Mouse (Mus musculus) heart, embryonic 16.5 days (tissue): ENCODE data around the gene Prlr. TPM values are rescaled to one million over a fixed set of nuclear protein-coding genes. Genes with fewer than 3 reads are reported as not detected.

Experiments
- ATAC-seq: fragments of 200-750 bp; cut with Nextera tagmentation; replicated peaks from 2 replicates; pipeline ENCODE4 v1.8.0; 2017; ENCODE audit warnings: moderate number of reproducible peaks; ENCODE audit not compliant: insufficient read depth, low FRiP score; ENCODE audit errors: extremely low read depth
- H3K27ac ChIP-seq: fragments of 300-500 bp; sonication (generic); 2 replicates; pipeline ENCODE4 v1.5.1; 2014; ENCODE audit warnings: mild to moderate bottlenecking, low read length, control low read depth, moderate library complexity
- H3K27me3 ChIP-seq: fragments of 300-500 bp; sonication (generic); 2 replicates; pipeline ENCODE4 v1.6.1; 2014; ENCODE audit warnings: low read length, mixed read lengths; ENCODE audit not compliant: control insufficient read depth, insufficient read depth
- H3K36me3 ChIP-seq: fragments of 300-500 bp; sonication (generic); 2 replicates; pipeline ENCODE4 v1.6.1; 2014; ENCODE audit not compliant: control insufficient read depth, insufficient read depth
- H3K4me1 ChIP-seq: fragments of 300-500 bp; sonication (generic); 2 replicates; pipeline ENCODE4 v1.6.1; 2014; ENCODE audit warnings: low read length, mixed read lengths; ENCODE audit not compliant: control insufficient read depth, insufficient read depth
- H3K4me2 ChIP-seq: fragments of 300-500 bp; sonication (generic); 2 replicates; pipeline ENCODE4 v1.6.1; 2014; ENCODE audit warnings: low read depth, mild to moderate bottlenecking, control low read depth, low read length
- H3K4me3 ChIP-seq: fragments of 300-500 bp; sonication (generic); 2 replicates; pipeline ENCODE4 v1.5.1; 2014; ENCODE audit warnings: mild to moderate bottlenecking, control low read depth, low read length
- H3K9ac ChIP-seq: fragments of 300-500 bp; sonication (generic); 2 replicates; pipeline ENCODE4 v1.6.1; 2014; ENCODE audit warnings: low read length, control low read depth
- H3K9me3 ChIP-seq: fragments of 300-500 bp; sonication (generic); replicated peaks from 2 replicates; pipeline ENCODE4 v1.6.1; 2016; ENCODE audit warnings: low read length; ENCODE audit not compliant: control insufficient read depth
- WGBS: fragments of 180-500 bp; shearing (Covaris S2); extraction: QIAGEN DNeasy Blood & Tissue Kit; methylation state at CpG from one replicate; pipeline ENCODE4 v1.1.7; 2014; 5-methylcytosine and 5-hydroxymethylcytosine counted together
- polyA plus RNA-seq: library from polyadenylated mRNA; unstranded; fragments of >200 nt; fragmentation: Nextera tagmentation; extraction: Ambion mirVana; gene quantifications from 2 replicates; pipeline ENCODE4 v1.2.1, GENCODE M21; 2015

Prlr gene
- polyA plus RNA-seq, 1 experiment from 2014 or later = 1.3 TPM

DNA sequence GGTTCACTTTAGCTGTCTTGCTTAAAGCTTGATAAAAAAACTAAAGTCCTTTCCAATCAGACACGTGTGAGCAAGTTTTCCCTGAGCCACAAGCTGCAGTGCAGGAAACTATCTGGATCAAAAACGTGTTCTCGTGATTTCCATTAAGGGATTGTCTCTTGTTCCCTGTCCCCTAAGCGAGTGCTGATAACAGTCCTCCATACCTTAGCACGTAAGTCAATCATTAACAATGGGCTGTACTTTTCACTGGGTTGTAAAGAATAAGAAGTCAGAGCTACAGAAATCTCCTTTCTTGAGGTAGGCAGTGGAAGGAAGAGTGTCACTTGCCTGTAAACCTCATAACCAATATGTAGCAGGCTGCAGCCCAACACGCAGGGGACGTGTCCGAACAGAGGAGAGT, 38.7 kb downstream of the Prlr start:
- H3K4me3 ChIP-seq = no peak overlapping the region
- H3K27me3 ChIP-seq = no peaks in the 10 kb centered on the region
- no peak overlapping the region for H3K9ac ChIP-seq
- H3K36me3 ChIP-seq = no peaks in the 10 kb centered on the region
- H3K9me3 ChIP-seq = no peaks in the 10 kb centered on the region
- no peak overlapping the region for H3K27ac ChIP-seq
- no peaks in the 10 kb centered on the region for H3K4me1 ChIP-seq
- no peak overlapping the region for H3K4me2 ChIP-seq
- WGBS = 67% methylated on average over 8 of the region's 8 CpGs
- ATAC-seq = no peak

DNA sequence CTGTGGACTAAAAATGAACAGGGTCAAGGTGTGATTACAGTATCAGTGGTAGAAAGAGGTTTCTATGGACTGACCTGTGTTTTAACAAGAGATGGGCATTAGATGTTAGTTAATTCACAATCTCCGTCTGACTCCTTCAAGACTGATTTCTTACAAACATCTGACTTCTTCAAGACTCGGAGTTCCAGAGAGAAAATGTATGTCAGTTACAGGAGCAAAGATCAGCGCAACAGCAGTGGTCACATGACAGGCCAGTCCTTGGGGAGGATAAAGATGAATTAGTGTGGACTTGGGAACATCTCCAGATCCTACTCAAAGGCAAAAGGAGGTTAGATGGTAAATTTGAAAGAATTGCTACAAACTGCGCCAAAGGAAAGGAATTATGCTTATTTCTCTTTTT, 39.2 kb downstream of the Prlr start:
- H3K36me3 ChIP-seq = no peaks in the 10 kb centered on the region
- H3K27ac ChIP-seq = no peak overlapping the region
- no peaks in the 10 kb centered on the region for H3K27me3 ChIP-seq
- H3K4me3 ChIP-seq = no peak overlapping the region
- H3K9ac ChIP-seq = no peak overlapping the region
- ATAC-seq = no peak
- no peaks in the 10 kb centered on the region for H3K9me3 ChIP-seq
- H3K4me2 ChIP-seq = no peak overlapping the region
- H3K4me1 ChIP-seq = no peaks in the 10 kb centered on the region
- WGBS = 75% methylated on average over 4 of the region's 4 CpGs

DNA sequence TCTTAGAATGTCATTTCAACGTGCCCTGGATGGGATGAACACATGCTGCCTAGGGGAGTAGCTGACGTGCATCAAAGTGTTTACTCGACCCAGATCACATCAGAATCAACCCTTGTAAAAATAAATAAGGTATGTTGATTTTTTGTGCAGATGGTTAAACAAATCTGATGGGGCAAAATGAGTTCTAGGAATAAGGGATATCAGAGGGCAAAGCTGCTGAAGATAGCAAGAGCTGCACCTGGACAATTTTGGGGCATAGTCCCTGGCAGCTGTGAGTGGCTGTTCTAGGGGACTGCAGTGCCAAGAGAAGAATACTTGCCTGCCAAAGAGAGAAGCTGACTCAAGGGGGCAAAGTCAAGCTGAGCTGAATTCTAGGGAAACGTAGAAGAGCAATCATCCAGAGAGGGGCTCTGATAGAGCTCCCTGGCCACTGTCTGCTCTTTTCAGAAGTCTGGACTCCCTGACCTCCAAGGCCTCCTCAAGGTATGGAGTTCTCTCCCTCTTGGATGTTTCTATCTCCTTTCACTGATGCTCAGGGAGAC, 46.6 kb downstream of the Prlr start:
- 63% methylated on average over 4 of the region's 4 CpGs for WGBS
- H3K9ac ChIP-seq = no peak overlapping the region
- no peaks in the 10 kb centered on the region for H3K27me3 ChIP-seq
- H3K4me2 ChIP-seq = no peak overlapping the region
- H3K27ac ChIP-seq = no peak overlapping the region
- no peak overlapping the region for H3K4me3 ChIP-seq
- no peak for ATAC-seq
- no peaks in the 10 kb centered on the region for H3K9me3 ChIP-seq
- no peaks in the 10 kb centered on the region for H3K4me1 ChIP-seq
- H3K36me3 ChIP-seq = no peaks in the 10 kb centered on the region

DNA sequence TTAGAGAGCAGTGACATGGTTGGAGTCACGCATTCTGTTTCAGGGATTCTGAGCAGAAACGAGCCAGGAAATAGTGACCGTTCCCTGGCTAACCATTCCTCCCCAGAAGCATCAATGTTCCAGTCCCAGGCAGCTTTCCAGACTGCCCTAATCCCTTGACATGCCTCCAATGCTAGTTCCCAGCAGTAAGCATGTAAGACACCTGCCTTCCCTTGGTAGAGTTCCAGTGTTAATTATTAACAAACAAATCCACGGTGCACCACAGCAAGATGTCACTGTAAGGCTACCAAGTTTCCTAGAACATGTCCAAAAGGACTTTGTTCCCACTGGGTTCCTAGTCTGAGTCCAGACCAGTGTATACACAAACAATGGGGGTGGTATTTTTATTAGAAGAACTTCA, 48.7 kb downstream of the Prlr start:
- ATAC-seq = no peak
- no peak overlapping the region for H3K9ac ChIP-seq
- H3K9me3 ChIP-seq = no peaks in the 10 kb centered on the region
- H3K4me1 ChIP-seq = no peaks in the 10 kb centered on the region
- no peaks in the 10 kb centered on the region for H3K27me3 ChIP-seq
- no peak overlapping the region for H3K4me3 ChIP-seq
- H3K36me3 ChIP-seq = no peaks in the 10 kb centered on the region
- no peak overlapping the region for H3K4me2 ChIP-seq
- H3K27ac ChIP-seq = no peak overlapping the region
- WGBS = 71% methylated on average over 4 of the region's 4 CpGs

DNA sequence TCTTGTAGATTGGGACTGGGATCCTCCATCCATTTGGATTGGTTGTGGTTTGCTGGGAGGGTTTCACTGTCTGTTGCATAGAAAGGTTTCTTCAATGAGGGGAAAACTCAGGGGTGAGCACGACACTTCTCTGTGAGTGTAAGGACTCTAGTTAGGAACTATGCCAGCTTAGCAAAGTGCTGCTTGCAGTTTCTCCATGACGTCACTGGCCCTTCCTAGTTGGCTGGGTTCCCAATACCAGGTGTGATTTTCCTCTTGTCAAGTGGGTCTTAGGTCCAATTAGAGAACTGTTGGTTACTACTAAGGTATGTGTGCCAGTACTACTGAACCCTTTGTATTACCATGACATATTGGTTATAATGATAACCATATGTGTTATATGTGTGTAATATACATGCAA, 51.6 kb downstream of the Prlr start:
- Histone ChIP-seq H3K4me1 (no peaks in the 10 kb centered on the region), H3K4me2 (no peak overlapping the region), H3K9ac (no peak overlapping the region), H3K27me3 (no peaks in the 10 kb centered on the region), H3K27ac (no peak overlapping the region), H3K36me3 (no peaks in the 10 kb centered on the region), H3K9me3 (no peaks in the 10 kb centered on the region), H3K4me3 (no peak overlapping the region)
- no peak for ATAC-seq
- WGBS = 55% methylated on average over 2 of the region's 2 CpGs

DNA sequence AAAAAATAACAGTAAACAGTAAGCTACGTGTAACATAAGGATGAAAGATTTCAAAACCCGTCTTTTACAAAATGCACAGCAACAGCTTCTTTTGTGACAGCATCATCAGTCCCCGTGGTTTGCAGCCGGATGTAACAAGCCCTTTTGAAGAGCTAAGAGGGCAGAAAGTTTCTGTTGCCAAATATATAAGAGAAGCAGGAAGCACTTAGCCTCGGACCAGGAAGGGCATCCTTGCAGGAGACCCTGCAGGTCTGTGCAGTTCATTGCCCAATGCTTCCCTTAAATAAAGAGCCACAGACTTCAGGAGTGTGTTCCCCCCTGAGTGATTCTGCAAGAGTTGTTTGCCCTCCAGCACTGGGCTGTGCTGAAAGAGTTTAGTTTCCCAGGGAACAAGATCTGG, 58.9 kb downstream of the Prlr start:
- no peak for ATAC-seq
- WGBS = 72% methylated on average over 5 of the region's 5 CpGs

DNA sequence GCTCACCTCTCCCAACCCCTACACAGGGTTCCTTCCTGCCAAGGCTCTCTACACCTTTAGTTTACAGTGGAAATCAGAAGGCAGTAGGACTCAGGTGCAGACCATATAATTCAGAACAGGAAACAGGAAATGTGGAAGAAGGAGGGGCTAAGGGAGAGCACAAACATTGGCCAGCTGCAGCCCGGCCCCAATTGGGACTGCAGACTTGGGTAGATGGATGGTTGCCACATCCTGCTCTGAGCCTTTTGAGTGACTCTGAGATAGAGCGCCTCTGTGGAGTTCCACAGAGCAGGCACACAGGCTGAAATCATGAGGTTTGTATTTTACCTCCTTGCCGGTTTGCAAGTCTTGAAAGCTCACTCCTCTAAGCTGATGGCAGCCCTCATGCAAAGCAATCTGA, 59.8 kb downstream of the Prlr start:
- no peak overlapping the region for H3K4me2 ChIP-seq
- no peaks in the 10 kb centered on the region for H3K4me1 ChIP-seq
- no peaks in the 10 kb centered on the region for H3K27me3 ChIP-seq
- ATAC-seq = peak; percentile 32; the same call in 1 of the 2 replicates
- 80% methylated on average over 3 of the region's 3 CpGs for WGBS
- no peaks in the 10 kb centered on the region for H3K9me3 ChIP-seq
- no peak overlapping the region for H3K27ac ChIP-seq
- H3K36me3 ChIP-seq = no peaks in the 10 kb centered on the region
- no peak overlapping the region for H3K9ac ChIP-seq
- H3K4me3 ChIP-seq = no peak overlapping the region

More for the DNA sequence above, 58.9 kb downstream of the Prlr start:
- no peaks in the 10 kb centered on the region for H3K27me3 ChIP-seq
- no peak overlapping the region for H3K27ac ChIP-seq
- H3K9me3 ChIP-seq = no peaks in the 10 kb centered on the region
- no peak overlapping the region for H3K4me2 ChIP-seq
- no peaks in the 10 kb centered on the region for H3K36me3 ChIP-seq
- no peak overlapping the region for H3K9ac ChIP-seq
- H3K4me3 ChIP-seq = no peak overlapping the region
- no peaks in the 10 kb centered on the region for H3K4me1 ChIP-seq

DNA sequence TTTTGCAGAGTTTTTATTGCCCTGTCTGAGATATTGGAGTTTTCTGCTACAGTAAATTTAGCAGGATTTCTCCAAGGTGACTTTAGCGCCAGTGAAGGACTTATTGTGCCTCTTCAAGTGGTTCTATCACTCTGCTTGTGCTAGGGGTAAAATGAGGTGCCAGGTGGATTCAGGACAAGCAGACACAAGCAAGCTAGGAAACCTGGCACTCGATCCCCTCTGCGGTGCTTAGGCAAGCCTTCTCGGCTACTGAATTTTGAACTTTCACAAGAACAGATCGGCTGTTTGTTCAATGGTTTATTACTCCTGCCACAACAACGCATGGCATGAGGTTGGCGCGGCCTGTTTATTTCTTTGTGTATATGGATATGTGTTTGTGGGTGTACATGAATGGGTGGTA, 61.4 kb downstream of the Prlr start:
- Histone ChIP-seq H3K4me3 (no peak overlapping the region), H3K27ac (no peak overlapping the region), H3K36me3 (no peaks in the 10 kb centered on the region), H3K9ac (no peak overlapping the region), H3K4me2 (no peak overlapping the region), H3K9me3 (no peaks in the 10 kb centered on the region), H3K27me3 (no peaks in the 10 kb centered on the region), H3K4me1 (no peaks in the 10 kb centered on the region)
- ATAC-seq = no peak
- WGBS = 90% methylated on average over 8 of the region's 8 CpGs

DNA sequence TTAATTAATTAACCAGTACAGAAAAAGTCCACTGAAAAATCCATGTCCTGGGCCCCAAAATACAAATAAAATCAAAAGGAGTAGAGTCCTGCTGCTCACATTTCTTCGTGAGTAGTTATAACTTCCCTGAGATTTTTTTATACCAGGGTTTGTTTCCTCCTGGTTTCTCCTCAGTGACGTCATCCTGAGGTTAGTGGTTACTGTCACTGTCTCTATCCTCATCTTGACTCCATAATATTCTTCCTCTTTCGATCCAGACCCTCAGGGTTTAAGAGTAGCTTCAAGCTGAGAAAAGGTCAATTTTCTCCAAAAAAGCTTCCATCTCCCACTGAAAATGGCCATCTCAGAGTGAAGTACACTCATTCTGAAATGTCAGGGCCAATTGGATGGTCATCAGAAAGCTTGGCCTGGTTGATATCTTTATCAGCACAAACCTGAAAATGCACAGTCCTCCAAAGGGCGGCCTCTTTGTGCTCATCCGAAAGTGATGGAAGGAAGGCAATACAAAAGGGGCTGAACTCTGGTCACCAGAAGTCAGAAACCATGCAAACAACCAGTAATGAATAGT, 63.3 kb downstream of the Prlr start:
- Histone ChIP-seq H3K4me2 (no peak overlapping the region), H3K36me3 (no peaks in the 10 kb centered on the region), H3K4me1 (no peaks in the 10 kb centered on the region), H3K9ac (no peak overlapping the region), H3K4me3 (no peak overlapping the region), H3K27me3 (no peaks in the 10 kb centered on the region), H3K9me3 (no peaks in the 10 kb centered on the region), H3K27ac (no peak overlapping the region)
- WGBS = 74% methylated on average over 5 of the region's 5 CpGs
- ATAC-seq = no peak
